Mouse (Mus musculus): ENCODE results near the gene Ntn4.

DNA sequence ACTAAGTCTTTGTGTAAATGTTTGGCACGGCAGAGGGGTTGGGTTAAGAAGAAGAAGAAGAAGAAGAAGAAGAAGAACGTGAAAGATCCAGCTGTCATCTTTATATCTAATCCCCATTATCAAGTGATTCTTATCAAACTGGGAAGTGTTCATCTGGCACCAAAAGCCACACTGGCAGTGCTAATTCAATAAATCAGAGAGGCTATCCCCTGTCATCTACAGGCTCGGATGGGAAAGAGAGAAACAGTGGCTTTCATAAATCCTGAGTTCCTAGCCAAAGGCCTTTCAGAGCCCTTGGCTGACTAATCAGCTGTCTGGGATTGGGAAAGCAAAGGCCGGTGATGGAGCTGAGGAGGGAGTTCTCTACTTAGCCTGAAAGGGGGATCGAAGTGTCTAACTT is 126.8 kb downstream of the Ntn4 start:
- TF ChIP-seq CTCF (IDR thresholded peaks at IDR 0.05; ENCODE audit: control insufficient read depth, insufficient read depth, insufficient read length) (no peak), USF1 (IDR thresholded peaks at IDR 0.05; ENCODE audit: low read depth) (no peak), MYOD1 (IDR thresholded peaks at IDR 0.05; ENCODE audit: control insufficient read depth, insufficient read length, low read depth) (no peak), MAX (IDR thresholded peaks at IDR 0.05) (no peak), MYOG (IDR thresholded peaks at IDR 0.05; ENCODE audit: control insufficient read depth, extremely low read depth, insufficient read length) (no peak), FOSL1 (IDR thresholded peaks at IDR 0.05; ENCODE audit: insufficient read depth, low read length, poor library complexity, severe bottlenecking) (no peak)
